Mouse (Mus musculus): ENCODE results near the gene Sf3a2.

Sf3a2 gene

GRCm38 (mm10) chr10:80798150-80799006, at the start of gene Sf3a2, which contains the start of gene Plekhj1:
TSS of gene Sf3a2 (plus strand) at chr10:80798198.
TSS of gene Plekhj1 (minus strand) at chr10:80798626.
- ChIA-PET CTCF (no interaction called here), POLR2A (interaction anchor here in 3 of 4 experiments (0.6 to 4.9 kb wide), 22 partner anchors 7 to 374 kb away, joined by 3 to 36 read pairs (median 4); partner anchors contain the start of genes Abhd17a (in 1 of the 3), Amh (in 1 of the 3) and Ap3d1 (in 1 of the 3))

GRCm38 (mm10) chr10:80748609-80749008, 49.4 kb upstream of the Sf3a2 start:
- ChIA-PET POLR2A (interaction anchor here in 3 of 4 experiments (0.6 to 2.7 kb wide), 34 partner anchors 10 to 242 kb away, joined by 3 to 25 read pairs (median 4); partner anchors contain the start of genes Gadd45b (in 3 of the 3), Abhd17a (in 1 of the 3), Amh (in 1 of the 3) and Csnk1g2 (in 1 of the 3)), CTCF (interaction anchor here (0.5 to 4.3 kb wide), 31 partner anchors 9 to 312 kb away, joined by 3 to 132 read pairs (median 3); partner anchors contain the start of genes Amh (in 1 of the 4), Lmnb2 (in 1 of the 4), Lsm7 (in 1 of the 4) and Sgta (in 1 of the 4))

- POLR2A ChIA-PET, result interaction anchor here in 3 of 4 experiments (0.6 to 5.1 kb wide), 35 partner anchors 9 to 422 kb away, joined by 3 to 66 read pairs (median 4); partner anchors contain the start of genes Ap3d1 (in 3 of the 3), Csnk1g2 (in 2 of the 3), Gadd45b (in 2 of the 3) and Atp8b3 (in 1 of the 3)
- CTCF ChIA-PET, result interaction anchor here (0.6 to 3.2 kb wide), 26 partner anchors 9 to 493 kb away, joined by 3 to 65 read pairs (median 4); partner anchors contain the start of genes Ap3d1 (in 1 of the 4), Atp8b3 (in 1 of the 4) and Gadd45b (in 1 of the 4)
Measured at GRCm38 (mm10) chr10:80751188-80751832, 46.7 kb upstream of the Sf3a2 start.

GRCm38 (mm10) chr10:80752079-80752625, 45.8 kb upstream of the Sf3a2 start:
- POLR2A ChIA-PET, result interaction anchor here in 3 of 4 experiments (0.6 to 5.1 kb wide), 54 partner anchors 8 to 423 kb away, joined by 3 to 66 read pairs (median 4); partner anchors contain the start of genes Ap3d1 (in 3 of the 3), Gadd45b (in 3 of the 3), Csnk1g2 (in 2 of the 3) and Amh (in 1 of the 3)
- CTCF ChIA-PET, result interaction anchor here (0.5 to 3.2 kb wide), 28 partner anchors 10 to 710 kb away, joined by 3 to 65 read pairs (median 5); partner anchors contain the start of genes Ap3d1 (in 1 of the 4), Atp8b3 (in 1 of the 4) and Gadd45b (in 1 of the 4)

- CTCF ChIA-PET, result interaction anchor here (0.6 to 1.7 kb wide), 11 partner anchors 36 to 287 kb away, joined by 3 to 5 read pairs (median 4); partner anchors contain the start of gene Timm13 (in 1 of the 4)
- POLR2A ChIA-PET, result interaction anchor here (0.5 to 5.1 kb wide), 35 partner anchors 10 to 871 kb away, joined by 3 to 66 read pairs (median 4); partner anchors contain the start of genes Ap3d1 (in 3 of the 4), Gadd45b (in 2 of the 4), Lmnb2 (in 1 of the 4) and Mknk2 (in 1 of the 4)
Measured at GRCm38 (mm10) chr10:80754594-80755290, 43.3 kb upstream of the Sf3a2 start, which contains the start of gene Dot1l. TSS of gene Dot1l (plus strand) at chr10:80755206.

- ChIA-PET POLR2A (interaction anchor here (0.6 to 5.1 kb wide), 20 partner anchors 9 to 662 kb away, joined by 3 to 66 read pairs (median 4); partner anchors contain the start of genes Ap3d1 (in 2 of the 4), Gadd45b (in 2 of the 4) and Mknk2 (in 1 of the 4)), CTCF (interaction anchor here in 2 of 4 experiments (0.6 to 1.0 kb wide), 3 partner anchors 10 to 144 kb away, joined by 3 to 5 read pairs (median 3); no protein-coding TSS in a partner anchor)
Measured at GRCm38 (mm10) chr10:80755291-80756015, 42.5 kb upstream of the Sf3a2 start.

GRCm38 (mm10) chr10:80756099-80756498, 41.9 kb upstream of the Sf3a2 start:
- POLR2A ChIA-PET, result interaction anchor here in 1 of 4 experiments (1.4 kb wide), 1 partner anchor 29 kb away, joined by 3 read pairs; no protein-coding TSS in a partner anchor

GRCm38 (mm10) chr10:80756509-80756908, 41.5 kb upstream of the Sf3a2 start:
- POLR2A ChIA-PET, result interaction anchor here in 2 of 4 experiments (1.3 to 1.9 kb wide), 5 partner anchors 9 to 80 kb away, joined by 3 to 10 read pairs (median 6); no protein-coding TSS in a partner anchor
- CTCF ChIA-PET, result interaction anchor here (0.7 to 1.8 kb wide), 5 partner anchors 10 to 600 kb away, joined by 3 to 11 read pairs (median 5); no protein-coding TSS in a partner anchor

More at GRCm38 (mm10) chr10:80756099-80756498, 41.9 kb upstream of the Sf3a2 start:
- CTCF ChIA-PET, result no interaction called here

GRCm38 (mm10) chr10:80756967-80757366, 41.0 kb upstream of the Sf3a2 start:
- ChIA-PET POLR2A (interaction anchor here in 3 of 4 experiments (0.5 to 1.9 kb wide), 9 partner anchors 9 to 81 kb away, joined by 3 to 10 read pairs (median 4); partner anchors contain the start of gene Ap3d1 (in 1 of the 3)), CTCF (interaction anchor here (0.7 to 2.0 kb wide), 9 partner anchors 9 to 601 kb away, joined by 3 to 11 read pairs (median 8); no protein-coding TSS in a partner anchor)

GRCm38 (mm10) chr10:80757717-80758116, 40.3 kb upstream of the Sf3a2 start:
- CTCF ChIA-PET, result interaction anchor here (0.6 to 2.0 kb wide), 29 partner anchors 9 to 321 kb away, joined by 3 to 11 read pairs (median 4); partner anchors contain the start of genes Abhd17a (in 1 of the 4), Ap3d1 (in 1 of the 4), Lsm7 (in 1 of the 4) and Sppl2b (in 1 of the 4)
- POLR2A ChIA-PET, result interaction anchor here in 3 of 4 experiments (0.5 to 1.9 kb wide), 25 partner anchors 8 to 802 kb away, joined by 3 to 10 read pairs (median 3); partner anchors contain the start of genes Ap3d1 (in 2 of the 3), Abhd17a (in 1 of the 3) and Gadd45b (in 1 of the 3)

- ChIA-PET CTCF (interaction anchor here in 3 of 4 experiments (1.2 to 2.0 kb wide), 7 partner anchors 8 to 236 kb away, joined by 3 to 9 read pairs (median 5); no protein-coding TSS in a partner anchor), POLR2A (interaction anchor here in 2 of 4 experiments (1.2 to 1.7 kb wide), 4 partner anchors 11 to 78 kb away, joined by 3 to 5 read pairs (median 4); partner anchors contain the start of gene Ap3d1 (in 1 of the 2))
Measured at GRCm38 (mm10) chr10:80758651-80759050, 39.3 kb upstream of the Sf3a2 start.

- ChIA-PET CTCF (interaction anchor here in 3 of 4 experiments (0.6 to 2.0 kb wide), 5 partner anchors 13 to 344 kb away, joined by 3 to 9 read pairs (median 4); no protein-coding TSS in a partner anchor), POLR2A (interaction anchor here in 3 of 4 experiments (0.6 to 2.5 kb wide), 16 partner anchors 9 to 593 kb away, joined by 3 to 9 read pairs (median 3); partner anchors contain the start of genes Ap3d1 (in 2 of the 3) and Mknk2 (in 1 of the 3))
Measured at GRCm38 (mm10) chr10:80760596-80761524, 37.1 kb upstream of the Sf3a2 start.

- POLR2A ChIA-PET, result interaction anchor here in 2 of 4 experiments (0.6 to 2.5 kb wide), 7 partner anchors 10 to 86 kb away, joined by 3 to 9 read pairs (median 4); partner anchors contain the start of gene Ap3d1 (in 2 of the 2)
- CTCF ChIA-PET, result interaction anchor here in 2 of 4 experiments (0.5 to 2.0 kb wide), 2 partner anchors 12 to 242 kb away, joined by 7 to 9 read pairs; no protein-coding TSS in a partner anchor
Measured at GRCm38 (mm10) chr10:80761821-80762220, 36.2 kb upstream of the Sf3a2 start.

GRCm38 (mm10) chr10:80763502-80763901, 34.5 kb upstream of the Sf3a2 start:
- ChIA-PET POLR2A (interaction anchor here in 3 of 4 experiments (0.6 to 4.7 kb wide), 4 partner anchors 20 to 595 kb away, joined by 4 to 24 read pairs (median 4); partner anchors contain the start of gene Ap3d1 (in 1 of the 3)), CTCF (interaction anchor here in 3 of 4 experiments (0.9 to 3.6 kb wide), 9 partner anchors 11 to 118 kb away, joined by 3 to 13 read pairs (median 4); no protein-coding TSS in a partner anchor)
